Mouse (Mus musculus): ENCODE data around the gene Uhrf2. TPM values are rescaled to one million over a fixed set of nuclear protein-coding genes. Genes with fewer than 3 reads are reported as not detected.
A peak's percentile ranks its signal among the peaks of the same experiment; 100 is the strongest.

Gene Uhrf2
- polyA plus RNA-seq, 1 experiment from 2014 or later, result 100 TPM

DNA sequence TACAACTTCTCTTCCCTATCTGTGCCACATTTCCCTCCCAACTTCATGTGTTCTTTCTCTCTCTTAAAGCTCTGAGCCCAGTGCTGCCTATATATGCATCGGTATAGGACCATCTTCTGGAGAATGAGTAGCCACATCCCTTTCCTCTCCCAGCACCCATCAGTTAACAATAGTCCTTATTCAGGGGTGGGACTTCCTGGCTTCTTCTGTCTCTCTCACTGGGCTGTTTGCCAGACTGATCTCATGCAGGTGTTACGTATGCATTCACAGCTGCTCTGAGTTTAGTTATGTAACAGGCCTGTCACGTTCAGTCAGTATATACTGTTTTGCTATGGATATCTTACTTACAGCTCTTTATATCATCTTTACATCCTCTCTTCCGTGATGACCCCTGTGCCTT lies 35.5 kb downstream of the Uhrf2 start:
- Histone ChIP-seq H3K27me3 (ENCODE audit: control insufficient read depth, insufficient read depth, low read length) (no peaks in the 10 kb centered on the region), H3K27ac (replicated peaks; ENCODE audit: low read depth, low read length) (no peak overlapping the region), H3K36me3 (replicated peaks; ENCODE audit: control insufficient read depth, insufficient read depth, low read depth, low read length) (no peaks in the 10 kb centered on the region), H3K4me2 (ENCODE audit: low read depth, low read length) (no peak overlapping the region), H3K9me3 (replicated peaks; ENCODE audit: control insufficient read depth, low read length) (no peaks in the 10 kb centered on the region), H3K4me3 (ENCODE audit: low read depth, low read length) (no peak overlapping the region), H3K9ac (replicated peaks; ENCODE audit: low read length) (no peak overlapping the region), H3K4me1 (ENCODE audit: control insufficient read depth, insufficient read depth, low read length) (no peaks in the 10 kb centered on the region)
- no peak for DNase-seq (ENCODE audit: low spot score)
- WGBS, result 77% methylated on average over 4 of the region's 4 CpGs
- ATAC-seq (replicated peaks; ENCODE audit: insufficient number of reproducible peaks, low FRiP score, low TSS enrichment, low read depth), result no peak

DNA sequence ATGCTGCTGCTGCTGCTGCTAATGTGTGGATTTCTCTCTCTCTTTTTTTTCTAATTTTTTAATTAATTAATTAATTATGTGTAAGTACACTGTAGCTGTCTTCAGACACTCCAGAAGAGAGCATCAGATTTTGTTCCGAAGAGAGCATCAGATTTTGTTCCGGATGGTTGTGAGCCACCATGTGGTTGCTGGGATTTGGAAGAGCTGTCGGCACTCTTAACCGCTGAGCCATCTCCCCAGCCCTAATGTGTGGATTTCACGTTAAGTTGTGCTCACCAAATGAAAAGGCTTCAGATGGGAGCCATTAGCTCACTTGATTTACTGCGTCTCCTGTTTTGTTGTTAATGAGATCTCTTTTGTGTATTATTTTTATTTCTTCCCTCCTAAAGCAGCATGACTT lies 59.9 kb downstream of the Uhrf2 start:
- Histone ChIP-seq H3K36me3 (replicated peaks; ENCODE audit: control insufficient read depth, insufficient read depth, low read depth, low read length) (peaks cover 3% of the 10 kb centered on the region), H3K4me2 (ENCODE audit: low read depth, low read length) (no peak overlapping the region), H3K4me3 (ENCODE audit: low read depth, low read length) (no peak overlapping the region), H3K9me3 (replicated peaks; ENCODE audit: control insufficient read depth, low read length) (no peaks in the 10 kb centered on the region), H3K9ac (replicated peaks; ENCODE audit: low read length) (no peak overlapping the region), H3K27me3 (ENCODE audit: control insufficient read depth, insufficient read depth, low read length) (no peaks in the 10 kb centered on the region), H3K4me1 (ENCODE audit: control insufficient read depth, insufficient read depth, low read length) (no peaks in the 10 kb centered on the region), H3K27ac (replicated peaks; ENCODE audit: low read depth, low read length) (no peak overlapping the region)
- 89% methylated on average over 6 of the region's 6 CpGs for WGBS
- no peak for DNase-seq (ENCODE audit: low spot score)
- ATAC-seq (replicated peaks; ENCODE audit: insufficient number of reproducible peaks, low FRiP score, low TSS enrichment, low read depth), result no peak

GRCm38 (mm10) chr19:30091644-30092295 lies 61.5 kb downstream of the Uhrf2 start:
- H3K36me3 ChIP-seq (replicated peaks; ENCODE audit: control insufficient read depth, insufficient read depth, low read depth, low read length), result peaks cover 3% of the 10 kb centered on the region
- DNase-seq (ENCODE audit: low spot score) (no peak), ATAC-seq (replicated peaks; ENCODE audit: insufficient number of reproducible peaks, low FRiP score, low TSS enrichment, low read depth) (no peak)
- H3K9me3 ChIP-seq (replicated peaks; ENCODE audit: control insufficient read depth, low read length), result no peaks in the 10 kb centered on the region
- no peaks in the 10 kb centered on the region for H3K4me1 ChIP-seq (ENCODE audit: control insufficient read depth, insufficient read depth, low read length)
- H3K27ac ChIP-seq (replicated peaks; ENCODE audit: low read depth, low read length), result no peak overlapping the region
- no peaks in the 10 kb centered on the region for H3K27me3 ChIP-seq (ENCODE audit: control insufficient read depth, insufficient read depth, low read length)
- H3K4me2 ChIP-seq (ENCODE audit: low read depth, low read length), result no peak overlapping the region
- no peak overlapping the region for H3K4me3 ChIP-seq (ENCODE audit: low read depth, low read length)
- WGBS, result 93% methylated on average over 12 of the region's 12 CpGs
- H3K9ac ChIP-seq (replicated peaks; ENCODE audit: low read length), result no peak overlapping the region

DNA sequence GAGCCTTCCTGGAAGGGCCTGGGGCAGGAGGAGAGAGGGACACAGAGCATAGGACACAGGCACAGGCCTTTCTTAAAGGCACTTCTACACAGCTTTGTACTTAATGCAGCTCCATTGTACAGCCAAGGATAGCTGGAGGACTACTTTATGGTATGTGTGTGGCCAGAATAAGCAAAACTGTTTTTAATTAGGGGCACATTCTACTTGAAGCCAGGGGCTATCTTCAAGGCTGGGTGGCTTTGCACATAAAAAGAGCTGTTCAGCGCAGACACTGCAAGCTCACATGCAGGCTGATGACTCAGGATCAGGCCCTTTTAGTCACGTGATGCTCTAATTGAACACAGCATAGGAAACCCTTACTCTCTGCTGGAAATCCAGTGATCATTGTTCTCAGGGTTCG lies 65.9 kb downstream of the Uhrf2 start:
- DNase-seq (ENCODE audit: low spot score) (peak; percentile 82), ATAC-seq (replicated peaks; ENCODE audit: insufficient number of reproducible peaks, low FRiP score, low TSS enrichment, low read depth) (peak; percentile 79)
- Histone ChIP-seq H3K9ac (replicated peaks; ENCODE audit: low read length) (no peak overlapping the region), H3K4me3 (ENCODE audit: low read depth, low read length) (no peak overlapping the region), H3K4me1 (ENCODE audit: control insufficient read depth, insufficient read depth, low read length) (no peaks in the 10 kb centered on the region), H3K27ac (replicated peaks; ENCODE audit: low read depth, low read length) (no peak overlapping the region), H3K9me3 (replicated peaks; ENCODE audit: control insufficient read depth, low read length) (no peaks in the 10 kb centered on the region), H3K36me3 (replicated peaks; ENCODE audit: control insufficient read depth, insufficient read depth, low read depth, low read length) (peaks cover 9% of the 10 kb centered on the region), H3K4me2 (ENCODE audit: low read depth, low read length) (no peak overlapping the region), H3K27me3 (ENCODE audit: control insufficient read depth, insufficient read depth, low read length) (no peaks in the 10 kb centered on the region)
- 25% methylated on average over 3 of the region's 3 CpGs for WGBS

DNA sequence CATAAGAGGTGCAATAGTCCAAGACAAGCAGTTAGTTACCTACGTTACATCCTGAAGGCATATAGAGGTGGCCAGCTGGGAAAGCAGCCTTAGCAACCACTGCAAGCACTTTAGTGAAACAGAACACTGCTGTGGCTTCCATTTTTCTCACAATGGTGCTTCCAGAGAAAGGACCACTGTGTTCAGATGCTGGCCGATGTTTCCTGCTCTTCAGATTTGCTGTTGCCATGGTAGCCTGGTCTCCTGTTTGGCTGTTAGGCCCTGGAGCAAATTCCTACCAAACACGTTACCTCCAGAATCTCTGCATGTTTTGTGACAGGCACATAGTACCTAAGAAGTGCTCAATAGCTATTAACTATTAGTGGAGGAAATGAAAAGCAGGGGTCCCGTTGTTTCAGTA lies 66.7 kb downstream of the Uhrf2 start:
- WGBS, result 73% methylated on average over 4 of the region's 4 CpGs
- Histone ChIP-seq H3K27ac (replicated peaks; ENCODE audit: low read depth, low read length) (no peak overlapping the region), H3K27me3 (ENCODE audit: control insufficient read depth, insufficient read depth, low read length) (no peaks in the 10 kb centered on the region), H3K4me1 (ENCODE audit: control insufficient read depth, insufficient read depth, low read length) (no peaks in the 10 kb centered on the region), H3K9me3 (replicated peaks; ENCODE audit: control insufficient read depth, low read length) (no peaks in the 10 kb centered on the region), H3K9ac (replicated peaks; ENCODE audit: low read length) (no peak overlapping the region), H3K4me3 (ENCODE audit: low read depth, low read length) (no peak overlapping the region), H3K4me2 (ENCODE audit: low read depth, low read length) (no peak overlapping the region), H3K36me3 (replicated peaks; ENCODE audit: control insufficient read depth, insufficient read depth, low read depth, low read length) (peaks cover 9% of the 10 kb centered on the region)
- no peak for ATAC-seq (replicated peaks; ENCODE audit: insufficient number of reproducible peaks, low FRiP score, low TSS enrichment, low read depth)
- DNase-seq (ENCODE audit: low spot score), result peak; percentile 37

GRCm38 (mm10) chr19:30100571-30100970 lies 70.3 kb downstream of the Uhrf2 start:
- Histone ChIP-seq H3K27me3 (ENCODE audit: control insufficient read depth, insufficient read depth, low read length) (no peaks in the 10 kb centered on the region), H3K4me3 (ENCODE audit: low read depth, low read length) (no peak overlapping the region), H3K9ac (replicated peaks; ENCODE audit: low read length) (no peak overlapping the region), H3K4me2 (ENCODE audit: low read depth, low read length) (no peak overlapping the region), H3K9me3 (replicated peaks; ENCODE audit: control insufficient read depth, low read length) (no peaks in the 10 kb centered on the region), H3K36me3 (replicated peaks; ENCODE audit: control insufficient read depth, insufficient read depth, low read depth, low read length) (peaks cover 9% of the 10 kb centered on the region), H3K27ac (replicated peaks; ENCODE audit: low read depth, low read length) (no peak overlapping the region), H3K4me1 (ENCODE audit: control insufficient read depth, insufficient read depth, low read length) (no peaks in the 10 kb centered on the region)
- WGBS, result 90% methylated on average over 12 of the region's 12 CpGs
- no peak for ATAC-seq (replicated peaks; ENCODE audit: insufficient number of reproducible peaks, low FRiP score, low TSS enrichment, low read depth)
- DNase-seq (ENCODE audit: low spot score), result no peak

DNA sequence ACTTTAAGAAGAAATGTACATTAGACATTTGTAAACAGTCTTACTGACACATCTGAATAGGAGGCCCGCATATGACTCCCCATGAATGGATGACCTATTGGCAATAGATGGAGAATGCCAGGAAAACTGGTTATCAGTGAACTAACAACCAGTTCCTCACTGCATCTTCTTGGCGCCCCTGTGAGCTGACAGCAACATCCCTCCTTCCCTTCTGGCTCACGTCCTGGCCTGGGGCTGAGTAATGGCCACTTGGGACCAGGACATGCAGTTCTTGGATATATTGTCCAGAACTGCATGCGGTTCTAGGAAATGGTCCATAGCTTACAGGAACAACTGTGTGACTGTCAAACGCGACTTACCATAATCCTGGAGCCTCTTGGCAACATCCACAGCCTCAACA lies 72.3 kb downstream of the Uhrf2 start:
- no peak overlapping the region for H3K4me3 ChIP-seq (ENCODE audit: low read depth, low read length)
- H3K9me3 ChIP-seq (replicated peaks; ENCODE audit: control insufficient read depth, low read length), result no peaks in the 10 kb centered on the region
- 90% methylated on average over 6 of the region's 6 CpGs for WGBS
- H3K27ac ChIP-seq (replicated peaks; ENCODE audit: low read depth, low read length), result no peak overlapping the region
- H3K27me3 ChIP-seq (ENCODE audit: control insufficient read depth, insufficient read depth, low read length), result no peaks in the 10 kb centered on the region
- H3K9ac ChIP-seq (replicated peaks; ENCODE audit: low read length), result no peak overlapping the region
- ATAC-seq (replicated peaks; ENCODE audit: insufficient number of reproducible peaks, low FRiP score, low TSS enrichment, low read depth), result no peak
- peaks cover 4% of the 10 kb centered on the region for H3K36me3 ChIP-seq (replicated peaks; ENCODE audit: control insufficient read depth, insufficient read depth, low read depth, low read length)
- H3K4me2 ChIP-seq (ENCODE audit: low read depth, low read length), result no peak overlapping the region
- H3K4me1 ChIP-seq (ENCODE audit: control insufficient read depth, insufficient read depth, low read length), result no peaks in the 10 kb centered on the region
- no peak for DNase-seq (ENCODE audit: low spot score)

GRCm38 (mm10) chr19:30105045-30105842 lies 74.9 kb downstream of the Uhrf2 start:
- H3K4me2 ChIP-seq (ENCODE audit: low read depth, low read length), result no peak overlapping the region
- 86% methylated on average over 6 of the region's 6 CpGs for WGBS
- ATAC-seq (replicated peaks; ENCODE audit: insufficient number of reproducible peaks, low FRiP score, low TSS enrichment, low read depth) (no peak), DNase-seq (ENCODE audit: low spot score) (no peak)
- no peaks in the 10 kb centered on the region for H3K9me3 ChIP-seq (replicated peaks; ENCODE audit: control insufficient read depth, low read length)
- H3K4me1 ChIP-seq (ENCODE audit: control insufficient read depth, insufficient read depth, low read length), result no peaks in the 10 kb centered on the region
- H3K4me3 ChIP-seq (ENCODE audit: low read depth, low read length), result no peak overlapping the region
- no peak overlapping the region for H3K27ac ChIP-seq (replicated peaks; ENCODE audit: low read depth, low read length)
- no peak overlapping the region for H3K9ac ChIP-seq (replicated peaks; ENCODE audit: low read length)
- H3K27me3 ChIP-seq (ENCODE audit: control insufficient read depth, insufficient read depth, low read length), result no peaks in the 10 kb centered on the region
- no peaks in the 10 kb centered on the region for H3K36me3 ChIP-seq (replicated peaks; ENCODE audit: control insufficient read depth, insufficient read depth, low read depth, low read length)
